In the genomic region with DNA sequence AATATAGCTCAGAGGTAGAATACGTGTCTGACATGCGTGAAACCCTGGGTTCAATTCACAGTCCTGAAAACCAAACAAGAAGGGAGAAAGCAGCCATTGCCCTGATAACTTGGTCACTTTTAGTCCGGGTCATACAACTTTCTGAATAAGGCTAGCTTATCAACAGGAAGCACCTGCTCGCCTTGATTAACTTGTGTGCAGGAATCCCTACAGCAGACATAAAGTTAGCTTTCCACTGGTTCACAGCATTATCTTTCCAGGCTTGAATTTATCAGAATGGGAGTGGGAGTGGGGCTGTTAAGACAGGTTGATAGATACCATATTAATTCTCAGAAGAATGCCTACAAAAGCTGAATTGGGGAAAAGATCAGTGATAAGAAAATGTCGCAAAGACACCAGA, we compare ENCODE assay signal across 15 mouse cellular contexts.
DNase-seq lines count a peak whose midpoint lies in the region.
"Had no signal": no experiment of that assay in that cellular context is flagged by ENCODE, and none has a peak within 500 bp of the region (broad histone marks: within the 10 kb centered on the region; RNA-seq: fewer than 3 reads in every experiment).

No protein-coding gene starts in this region.

- peak; percentile 12 for DNase-seq in embryo, embryonic 10.5 days (ENCODE audit: low spot score)
- no peak for DNase-seq in embryo, embryonic 11 days
- peak; percentile 67 for DNase-seq in heart, adult 8-10 months (ENCODE audit: low spot score)
- peak; percentile 37 for DNase-seq in heart, postnatal 4 days
- DNase-seq in lung, postnatal 25 days (ENCODE audit: low spot score): peak; percentile 16
- no peak for DNase-seq in frontal cortex, postnatal 25 days (ENCODE audit: low spot score in 2 of 2)
- no peak for DNase-seq in frontal cortex, postnatal 36 days (ENCODE audit: low spot score in 2 of 2)
- DNase-seq in adrenal gland, postnatal 25 days: no peak
- DNase-seq: cerebellum, adult 2 months; forebrain, postnatal 0 days; kidney, adult 9 months; layer of hippocampus, postnatal 36 days; midbrain, embryonic 14.5 days; right cerebral cortex, adult 18-20 months; thymus, postnatal 36 days had no signal

Comparison
In these comparisons a context has a peak if more than half of its experiments do, and no peak if none do; other contexts are left out.
1. DNase-seq: peak in embryo, embryonic 10.5 days (single experiment), heart, adult 8-10 months (single experiment), heart, postnatal 4 days (single experiment) and lung, postnatal 25 days (single experiment); none in embryo, embryonic 11 days (single experiment), frontal cortex, postnatal 25 days (0 of 2), frontal cortex, postnatal 36 days (0 of 2) and adrenal gland, postnatal 25 days (single experiment).